Mouse (Mus musculus): ENCODE data around the gene Fibp.

GRCm38 (mm10) chr19:5447515-5448353 lies 12.7 kb upstream of the Fibp start, which contains the start of gene Fosl1:
- TF ChIP-seq POLR2A (IDR thresholded peaks at IDR 0.05; ENCODE audit: low read depth, low read length), result no peak
- TF ChIP-seq CTCF (IDR thresholded peaks at IDR 0.05; ENCODE audit: extremely low read depth, insufficient read length, insufficient replicate concordance, low read depth, low read length), result no peak

Measured in small intestine, adult 2 months (tissue).